Mouse (Mus musculus) stomach, postnatal 0 days (tissue): ENCODE results near the gene Mia.

Source experiments
- CTCF ChIP-seq: IDR thresholded peaks from 2 replicates; pipeline ENCODE4 v1.5.1; 2016; ENCODE audit warnings: antibody characterized with exemption, low read depth, mild to moderate bottlenecking, moderate library complexity
- EP300 ChIP-seq: optimal IDR thresholded peaks from 2 replicates; pipeline ENCODE3; 2016; ENCODE audit warnings: antibody characterized with exemption

DNA sequence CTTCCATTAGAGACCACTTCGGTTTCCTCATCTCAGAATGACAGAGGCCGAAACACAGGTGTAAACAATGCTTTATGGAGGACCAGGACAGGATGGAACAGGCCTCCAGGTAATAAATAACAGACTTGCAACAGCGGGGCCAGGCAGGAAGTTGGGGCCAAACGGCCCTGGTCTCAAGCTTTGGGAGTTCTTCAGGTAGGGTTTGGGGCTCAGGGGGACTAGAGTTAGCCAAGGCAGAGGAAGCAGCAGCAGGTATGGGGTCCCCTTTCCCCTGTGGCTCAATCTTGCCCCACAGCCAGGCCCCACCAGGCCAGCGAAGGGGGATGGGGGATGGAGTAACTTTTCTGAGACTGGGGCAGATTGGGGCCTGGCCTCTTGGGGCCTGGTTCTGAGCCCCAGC lies 12.6 kb downstream of the Mia start:
- TF ChIP-seq CTCF (no peak), EP300 (no peak)
